Mouse (Mus musculus): ENCODE results near the gene Zdhhc14.

Gene Zdhhc14

GRCm38 (mm10) chr17:5560212-5560611 lies 67.9 kb downstream of the Zdhhc14 start:
- no peak for DNase-seq

DNA sequence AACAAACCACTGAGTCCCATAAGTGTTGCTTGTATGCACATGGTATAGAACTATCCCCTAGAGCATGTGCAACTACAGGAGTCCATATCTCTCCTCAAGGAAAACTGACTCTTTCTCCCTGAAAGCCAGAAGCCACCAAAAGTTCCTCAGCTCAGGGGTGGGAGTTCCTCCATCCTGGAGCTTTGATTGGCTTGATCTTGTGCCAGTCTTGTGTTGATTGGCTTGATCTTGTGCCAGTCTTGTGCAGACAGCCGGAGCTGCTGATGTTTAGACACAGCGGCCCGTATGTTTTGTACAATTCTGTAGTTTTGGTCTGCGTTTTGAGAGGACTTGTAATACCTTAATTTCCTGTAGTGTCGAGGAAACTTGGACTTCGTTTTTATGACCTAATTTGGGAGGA lies 70.8 kb downstream of the Zdhhc14 start:
- DNase-seq, result no peak

DNA sequence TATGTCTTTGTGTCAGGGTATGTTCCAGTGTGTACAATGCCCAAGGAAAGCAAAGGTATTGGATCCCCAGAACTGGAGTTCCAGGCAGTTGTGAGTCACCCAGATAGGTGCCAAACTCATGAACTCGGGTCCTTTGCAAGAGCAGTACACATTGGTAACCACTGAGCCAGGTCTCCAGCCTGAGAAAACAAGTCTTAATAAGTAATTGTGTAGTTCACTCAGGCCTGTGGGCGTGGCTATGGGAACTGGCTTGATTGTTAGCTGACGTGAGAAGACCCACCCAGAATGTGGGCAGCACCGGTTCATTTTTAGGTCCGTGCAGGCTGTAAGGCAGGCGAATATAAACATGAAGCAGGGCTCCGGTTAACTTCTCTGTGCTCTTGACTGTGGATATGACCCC lies 73.6 kb downstream of the Zdhhc14 start:
- DNase-seq, result no peak

GRCm38 (mm10) chr17:5567943-5568342 lies 75.6 kb downstream of the Zdhhc14 start:
- DNase-seq, result no peak

- no peak for DNase-seq
These were observed 77.0 kb downstream of the Zdhhc14 start for GRCm38 (mm10) chr17:5569131-5570030.

DNA sequence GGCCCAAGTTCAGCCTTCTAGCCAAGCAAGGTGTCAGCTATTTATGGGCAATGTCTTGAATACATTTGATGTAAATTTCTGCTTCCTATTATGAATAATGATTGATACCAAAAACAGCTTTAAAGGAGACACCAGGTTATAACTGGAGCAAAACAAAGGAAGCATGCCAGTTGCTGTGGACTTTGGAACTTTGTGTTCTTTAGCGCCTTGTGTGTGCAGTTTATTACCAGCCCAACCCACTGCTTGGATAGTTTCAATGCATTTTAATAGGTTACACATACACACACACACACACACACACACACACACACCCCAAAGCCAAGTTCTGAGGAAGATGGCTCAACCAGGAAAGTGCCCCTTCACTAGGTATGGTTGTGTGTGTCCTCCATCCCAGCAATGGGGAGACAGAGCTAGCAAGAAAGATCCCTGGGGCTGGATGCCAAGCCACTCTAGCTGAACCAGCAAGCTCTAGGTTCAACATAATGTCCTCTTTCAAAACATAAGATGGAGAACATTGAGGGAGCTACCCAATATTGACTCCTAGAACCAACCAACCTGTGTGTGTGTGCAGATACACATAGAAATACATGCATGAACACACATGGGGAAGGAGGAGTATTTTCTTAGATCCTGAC lies 79.9 kb downstream of the Zdhhc14 start:
- DNase-seq, result no peak

DNA sequence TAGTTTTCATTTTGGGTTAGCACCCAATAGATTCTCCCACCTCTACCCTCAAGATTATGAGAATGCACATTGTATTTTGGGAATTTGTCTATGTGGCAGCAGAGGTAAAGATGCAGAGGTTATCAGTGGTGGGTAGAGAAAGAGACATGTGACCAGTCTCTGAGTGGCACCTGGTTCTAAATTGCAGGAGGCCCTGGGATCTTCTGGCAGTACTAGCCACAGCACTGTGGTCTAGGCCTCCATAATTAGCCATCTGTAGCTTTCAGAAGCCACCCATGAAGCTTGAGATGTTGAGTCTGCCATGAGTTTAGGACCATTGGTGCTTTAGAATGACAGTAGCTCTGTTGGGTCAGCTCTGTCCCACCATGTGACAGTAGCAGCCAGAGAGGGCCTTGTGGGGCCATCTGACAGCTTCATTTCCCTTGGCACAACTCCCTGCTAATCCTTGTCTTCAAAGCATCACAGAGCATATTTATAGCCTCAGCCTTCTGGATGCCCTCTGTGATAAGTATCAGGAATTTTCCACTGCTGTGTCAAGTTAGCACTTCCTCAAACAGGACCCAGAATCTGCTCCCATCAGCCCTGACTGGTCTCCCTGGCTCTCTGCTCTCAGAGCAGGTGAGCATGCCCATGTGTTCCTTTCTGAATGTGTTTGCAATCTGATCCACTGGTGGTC lies 80.5 kb downstream of the Zdhhc14 start:
- no peak for DNase-seq

DNA sequence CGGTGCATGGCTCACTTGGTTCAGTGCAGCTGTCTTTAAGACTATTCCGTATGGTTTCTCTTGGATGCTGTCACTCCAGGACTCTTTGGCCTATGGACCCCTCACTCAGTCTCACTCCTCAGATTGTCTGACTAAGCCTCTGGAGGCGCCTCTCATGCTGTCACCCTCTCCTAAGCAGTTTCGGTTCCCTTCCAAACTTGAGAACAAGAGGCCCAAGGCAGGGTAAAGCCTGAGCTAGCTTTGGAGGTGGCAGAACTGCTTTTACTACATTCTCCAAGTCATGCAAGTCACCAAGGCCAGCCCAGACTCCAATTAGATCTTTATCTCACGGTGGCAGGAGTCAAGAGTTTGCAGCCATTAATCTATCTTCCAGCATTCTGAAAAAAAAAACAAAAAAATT lies 82.3 kb downstream of the Zdhhc14 start:
- DNase-seq, result no peak

GRCm38 (mm10) chr17:5575518-5575917 lies 83.2 kb downstream of the Zdhhc14 start:
- DNase-seq, result no peak

GRCm38 (mm10) chr17:5582232-5582631 lies 89.9 kb downstream of the Zdhhc14 start:
- no peak for DNase-seq

GRCm38 (mm10) chr17:5582937-5583336 lies 90.6 kb downstream of the Zdhhc14 start:
- no peak for DNase-seq

GRCm38 (mm10) chr17:5583472-5584145 lies 91.3 kb downstream of the Zdhhc14 start:
- no peak for DNase-seq

GRCm38 (mm10) chr17:5591604-5592209 lies 99.3 kb downstream of the Zdhhc14 start:
- DNase-seq, result no peak

GRCm38 (mm10) chr17:5593071-5593470 lies 100.7 kb downstream of the Zdhhc14 start:
- no peak for DNase-seq

DNA sequence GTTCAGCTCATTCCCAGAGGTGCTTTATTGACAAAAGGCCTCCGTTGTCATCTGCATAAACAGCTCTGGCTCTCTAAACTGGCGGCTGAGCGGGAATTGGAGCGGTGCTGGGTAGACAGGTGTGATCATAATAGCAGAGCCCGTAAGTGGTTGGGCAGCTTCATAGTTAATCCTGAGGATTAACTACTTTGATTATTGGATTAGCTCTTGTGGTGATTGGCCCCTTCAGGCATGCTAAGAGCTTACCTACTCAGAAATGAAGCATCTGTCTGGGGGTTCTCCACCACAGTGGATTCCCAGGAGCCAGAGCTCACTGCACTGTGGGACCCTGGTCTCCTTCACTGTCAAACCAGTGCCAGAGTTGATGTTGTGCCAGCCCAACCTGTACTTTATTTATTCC lies 102.7 kb downstream of the Zdhhc14 start:
- DNase-seq, result no peak

- no peak for DNase-seq
These were observed 104.1 kb downstream of the Zdhhc14 start for GRCm38 (mm10) chr17:5596490-5596889.

DNA sequence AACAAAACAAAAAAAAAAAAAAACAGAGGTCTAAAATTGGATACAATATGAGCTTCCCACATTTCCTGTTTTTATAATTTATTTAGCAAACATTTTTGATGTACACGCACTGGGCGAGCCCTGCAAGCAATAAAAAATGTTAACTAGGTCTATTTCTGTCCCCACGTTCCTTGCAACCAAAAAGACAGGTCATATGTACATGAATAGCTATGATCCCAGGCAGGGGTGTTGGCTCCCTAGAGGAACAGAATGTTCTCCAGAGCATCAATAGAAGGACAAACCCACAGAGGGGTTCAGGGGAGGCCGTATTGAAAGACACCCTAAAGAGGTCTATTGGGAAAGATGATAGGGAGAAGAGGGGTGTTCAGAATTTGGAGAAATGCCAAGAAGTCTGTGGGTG lies 106.6 kb downstream of the Zdhhc14 start:
- DNase-seq, result no peak

- DNase-seq, result no peak
These were observed 108.2 kb downstream of the Zdhhc14 start for GRCm38 (mm10) chr17:5600505-5601027.

- no peak for DNase-seq
These were observed 109.6 kb downstream of the Zdhhc14 start for GRCm38 (mm10) chr17:5601953-5602352.

DNA sequence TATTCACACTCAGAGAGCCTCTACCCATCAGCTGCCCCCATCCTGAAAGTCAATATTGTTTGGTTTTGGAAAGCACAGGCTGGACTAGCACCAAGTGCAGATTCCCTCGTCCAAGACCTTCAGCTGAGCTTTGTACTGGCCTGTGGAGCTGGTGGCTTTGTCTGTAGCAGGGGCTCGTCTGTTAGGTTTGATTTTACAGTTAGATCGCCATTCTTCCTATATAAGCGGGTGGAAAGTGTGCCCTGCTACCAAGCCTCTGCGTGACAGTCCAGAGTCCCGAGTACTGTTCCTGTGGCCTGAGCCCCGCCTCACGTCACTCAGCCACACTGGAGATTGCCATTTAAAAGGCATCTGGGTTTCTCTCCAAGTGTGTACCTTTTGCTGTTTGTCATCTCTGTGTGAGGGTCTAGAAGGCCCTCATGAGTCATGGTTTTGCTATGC lies 113.8 kb downstream of the Zdhhc14 start:
- no peak for DNase-seq

GRCm38 (mm10) chr17:5607352-5607751 lies 115.0 kb downstream of the Zdhhc14 start:
- DNase-seq, result no peak

DNA sequence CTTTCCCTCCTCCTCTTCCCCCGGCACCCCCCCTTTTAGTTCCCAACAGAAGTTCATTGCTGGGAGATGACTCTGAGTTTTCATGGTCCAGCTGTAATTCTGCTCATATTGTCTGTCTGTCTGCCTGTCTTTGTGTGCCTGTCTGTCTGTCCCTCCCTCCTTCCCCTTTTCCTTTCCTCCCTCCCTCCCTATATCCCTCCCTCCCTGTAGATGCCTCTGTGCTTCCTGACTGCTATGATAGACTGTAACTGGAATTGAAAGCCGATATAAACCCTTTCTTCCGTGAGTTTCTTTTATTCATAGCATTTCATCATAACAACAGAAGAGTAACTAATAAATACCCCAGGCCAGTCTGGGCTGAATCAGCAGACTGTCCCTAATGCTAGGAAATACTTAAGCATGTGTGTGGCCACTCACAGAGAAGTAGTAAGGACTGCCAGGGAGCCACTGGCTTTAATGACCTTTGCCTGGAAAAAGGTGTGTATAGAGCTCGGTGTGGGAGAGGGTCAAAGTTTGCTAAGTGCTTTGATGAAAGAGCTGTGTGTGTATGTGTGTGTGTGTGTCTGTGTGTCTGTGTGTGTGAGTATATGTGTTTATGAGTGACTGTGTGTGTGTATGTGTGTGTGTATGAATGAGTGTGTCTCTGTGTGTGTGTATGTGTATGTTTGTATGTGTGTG lies 117.7 kb downstream of the Zdhhc14 start:
- no peak for DNase-seq

All from liver (tissue).